Mouse (Mus musculus) limb, embryonic 15.5 days (tissue): ENCODE measurements around the gene Magi2. TPM values are rescaled to one million over a fixed set of nuclear protein-coding genes. Genes with fewer than 3 reads are reported as not detected.

Source experiments
- ATAC-seq: fragments of 200-750 bp; cut with Nextera tagmentation; 2 replicates; pipeline ENCODE4 v1.8.0; 2017; ENCODE audit warnings: low read depth, moderate TSS enrichment; ENCODE audit not compliant: insufficient number of reproducible peaks, low FRiP score, low TSS enrichment
- H3K27ac ChIP-seq: fragments of 300-500 bp; sonication (generic); 2 replicates; pipeline ENCODE4 v1.5.1; 2015; ENCODE audit warnings: moderate library complexity, mild to moderate bottlenecking, inconsistent platforms
- H3K27me3 ChIP-seq: fragments of 300-500 bp; sonication (generic); 2 replicates; pipeline ENCODE4 v1.6.1; 2015; ENCODE audit warnings: inconsistent platforms
- H3K36me3 ChIP-seq: fragments of 300-500 bp; sonication (generic); 2 replicates; pipeline ENCODE4 v1.6.1; 2015; ENCODE audit warnings: inconsistent platforms
- H3K4me1 ChIP-seq: fragments of 300-500 bp; sonication (generic); 2 replicates; pipeline ENCODE4 v1.6.1; 2015; ENCODE audit warnings: inconsistent platforms
- H3K4me2 ChIP-seq: fragments of 300-500 bp; sonication (generic); 2 replicates; pipeline ENCODE4 v1.6.1; 2015; ENCODE audit warnings: mild to moderate bottlenecking, inconsistent platforms
- H3K4me3 ChIP-seq: fragments of 300-500 bp; sonication (generic); 2 replicates; pipeline ENCODE4 v1.5.1; 2015; ENCODE audit warnings: mild to moderate bottlenecking, inconsistent platforms
- H3K9ac ChIP-seq: fragments of 300-500 bp; sonication (generic); 2 replicates; pipeline ENCODE4 v1.6.1; 2015; ENCODE audit warnings: inconsistent platforms
- H3K9me3 ChIP-seq: fragments of 300-500 bp; sonication (generic); 2 replicates; pipeline ENCODE4 v1.6.1; 2016; ENCODE audit warnings: inconsistent platforms
- WGBS: fragments of 180-500 bp; shearing (Covaris S2); methylation state at CpG from one replicate; pipeline ENCODE4 v1.1.7; 2015; 5-methylcytosine and 5-hydroxymethylcytosine counted together
- polyA plus RNA-seq: library from polyadenylated mRNA; unstranded; fragments of >200 nt; fragmentation: Nextera tagmentation; extraction: Ambion mirVana; gene quantifications from 2 replicates; pipeline ENCODE4 v1.2.1, GENCODE M21; 2015

Magi2 gene
- polyA plus RNA-seq, 1 experiment from 2014 or later: 5.3 TPM

GRCm38 (mm10) chr5:20104496-20104895, 877.7 kb downstream of the Magi2 start:
- H3K36me3 ChIP-seq: no peaks in the 10 kb centered on the region
- H3K9ac ChIP-seq: no peak overlapping the region
- H3K27ac ChIP-seq: no peak overlapping the region
- WGBS: 76% methylated on average over 3 of the region's 3 CpGs
- H3K4me1 ChIP-seq: no peaks in the 10 kb centered on the region
- H3K4me2 ChIP-seq: no peak overlapping the region
- H3K9me3 ChIP-seq: no peaks in the 10 kb centered on the region
- ATAC-seq: no peak
- H3K27me3 ChIP-seq: no peaks in the 10 kb centered on the region
- H3K4me3 ChIP-seq: no peak overlapping the region

- Histone ChIP-seq H3K4me3 (no peak overlapping the region), H3K9ac (no peak overlapping the region), H3K27me3 (no peaks in the 10 kb centered on the region), H3K4me2 (no peak overlapping the region), H3K4me1 (no peaks in the 10 kb centered on the region), H3K36me3 (no peaks in the 10 kb centered on the region), H3K9me3 (no peaks in the 10 kb centered on the region), H3K27ac (no peak overlapping the region)
- ATAC-seq: no peak
- WGBS: 77% methylated on average over 3 of the region's 3 CpGs
Observed at GRCm38 (mm10) chr5:20109496-20109895, 882.7 kb downstream of the Magi2 start.

- Histone ChIP-seq H3K4me3 (no peak overlapping the region), H3K36me3 (no peaks in the 10 kb centered on the region), H3K27ac (no peak overlapping the region), H3K27me3 (no peaks in the 10 kb centered on the region), H3K4me2 (no peak overlapping the region), H3K9ac (no peak overlapping the region), H3K4me1 (no peaks in the 10 kb centered on the region), H3K9me3 (no peaks in the 10 kb centered on the region)
- 60% methylated on average over 3 of the region's 3 CpGs for WGBS
- no peak for ATAC-seq
Observed at GRCm38 (mm10) chr5:20117156-20117555, 890.3 kb downstream of the Magi2 start.

- WGBS: 28% methylated on average over 2 of the region's 2 CpGs
- Histone ChIP-seq H3K9me3 (no peaks in the 10 kb centered on the region), H3K4me3 (no peak overlapping the region), H3K4me2 (no peak overlapping the region), H3K9ac (no peak overlapping the region), H3K36me3 (no peaks in the 10 kb centered on the region), H3K27ac (no peak overlapping the region), H3K4me1 (no peaks in the 10 kb centered on the region), H3K27me3 (no peaks in the 10 kb centered on the region)
- ATAC-seq: no peak
Observed at GRCm38 (mm10) chr5:20140235-20140634, 913.4 kb downstream of the Magi2 start.

DNA sequence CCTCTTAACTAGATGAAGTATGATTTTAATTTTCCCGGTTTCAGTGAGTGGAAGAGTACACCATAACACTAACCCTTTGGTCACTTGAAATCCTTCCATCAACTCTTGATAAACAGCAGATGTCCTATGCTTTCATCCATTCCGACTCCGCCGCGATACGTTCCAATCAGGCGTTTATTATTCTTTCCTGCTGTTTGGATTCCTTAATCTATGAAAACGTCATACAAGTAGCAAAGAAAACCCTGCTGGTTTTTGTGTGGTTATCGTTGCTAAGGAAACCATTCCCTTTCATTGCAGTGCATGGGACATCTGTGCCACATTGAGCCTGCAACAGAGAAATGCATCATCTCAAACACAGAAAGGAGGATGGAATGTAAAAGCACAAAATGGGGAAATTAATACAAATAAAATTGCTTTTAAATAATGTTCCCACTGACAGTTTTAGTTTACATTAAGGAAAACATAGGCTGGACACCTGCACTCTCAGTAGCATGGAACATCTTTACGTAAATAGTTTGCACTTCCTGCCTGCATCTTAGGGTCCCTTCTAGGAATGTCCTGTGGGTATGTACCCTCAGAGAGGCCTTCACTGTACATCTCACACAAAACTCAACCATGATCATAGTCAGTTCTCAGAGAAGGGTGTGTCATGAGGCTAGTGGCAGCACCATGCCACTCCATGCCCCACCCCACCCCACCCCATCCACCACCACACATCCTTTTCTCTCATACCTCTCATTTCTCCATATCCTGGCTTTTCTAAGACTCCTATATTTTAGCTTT, 914.0 kb downstream of the Magi2 start:
- no peak overlapping the region for H3K4me2 ChIP-seq
- H3K27me3 ChIP-seq: no peaks in the 10 kb centered on the region
- no peak overlapping the region for H3K27ac ChIP-seq
- no peak for ATAC-seq
- H3K9ac ChIP-seq: no peak overlapping the region
- no peaks in the 10 kb centered on the region for H3K36me3 ChIP-seq
- no peaks in the 10 kb centered on the region for H3K9me3 ChIP-seq
- H3K4me3 ChIP-seq: no peak overlapping the region
- no peaks in the 10 kb centered on the region for H3K4me1 ChIP-seq
- 33% methylated on average over 10 of the region's 10 CpGs for WGBS

GRCm38 (mm10) chr5:20153359-20154125, 926.7 kb downstream of the Magi2 start:
- no peak for ATAC-seq
- no peaks in the 10 kb centered on the region for H3K36me3 ChIP-seq
- H3K4me1 ChIP-seq: no peaks in the 10 kb centered on the region
- H3K27ac ChIP-seq: no peak overlapping the region
- no peaks in the 10 kb centered on the region for H3K27me3 ChIP-seq
- H3K4me2 ChIP-seq: no peak overlapping the region
- H3K4me3 ChIP-seq: no peak overlapping the region
- no peak overlapping the region for H3K9ac ChIP-seq
- WGBS: 43% methylated on average over 3 of the region's 3 CpGs
- no peaks in the 10 kb centered on the region for H3K9me3 ChIP-seq

DNA sequence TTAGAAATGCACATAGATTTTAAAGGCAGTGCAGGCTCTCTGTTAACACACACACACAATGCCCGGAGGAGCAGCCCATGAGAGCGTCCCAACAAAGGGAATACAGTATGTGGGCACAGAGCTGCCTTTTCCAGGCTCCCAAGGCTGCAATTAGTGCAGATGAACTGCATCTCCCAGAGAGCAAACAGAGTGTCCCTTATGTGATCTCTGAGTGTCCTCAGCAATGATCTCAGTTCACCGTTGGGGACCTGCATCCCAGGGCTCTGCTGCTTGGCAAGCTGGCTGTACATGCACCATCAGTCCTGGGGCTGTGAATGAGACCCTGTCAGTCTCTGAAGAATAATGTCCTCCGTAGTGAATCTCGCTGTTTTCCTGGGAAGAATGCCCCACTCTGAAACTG, 969.9 kb downstream of the Magi2 start:
- 66% methylated on average over 5 of the region's 5 CpGs for WGBS
- no peaks in the 10 kb centered on the region for H3K27me3 ChIP-seq
- no peak for ATAC-seq

GRCm38 (mm10) chr5:20197395-20197794, 970.6 kb downstream of the Magi2 start:
- Histone ChIP-seq H3K4me3 (no peak overlapping the region), H3K4me2 (no peak overlapping the region), H3K9ac (no peak overlapping the region), H3K27ac (no peak overlapping the region), H3K4me1 (no peaks in the 10 kb centered on the region), H3K36me3 (no peaks in the 10 kb centered on the region), H3K27me3 (no peaks in the 10 kb centered on the region), H3K9me3 (no peaks in the 10 kb centered on the region)
- 82% methylated on average over 9 of the region's 9 CpGs for WGBS
- no peak for ATAC-seq

More for the DNA sequence above, 969.9 kb downstream of the Magi2 start:
- no peaks in the 10 kb centered on the region for H3K4me1 ChIP-seq
- H3K9ac ChIP-seq: no peak overlapping the region
- no peak overlapping the region for H3K4me2 ChIP-seq
- no peak overlapping the region for H3K27ac ChIP-seq
- no peaks in the 10 kb centered on the region for H3K9me3 ChIP-seq
- H3K36me3 ChIP-seq: no peaks in the 10 kb centered on the region
- no peak overlapping the region for H3K4me3 ChIP-seq

GRCm38 (mm10) chr5:20201348-20201747, 974.5 kb downstream of the Magi2 start:
- H3K27me3 ChIP-seq: no peaks in the 10 kb centered on the region
- no peak overlapping the region for H3K27ac ChIP-seq
- no peak overlapping the region for H3K4me3 ChIP-seq
- WGBS: 47% methylated on average over 1 of the region's 1 CpGs
- H3K36me3 ChIP-seq: no peaks in the 10 kb centered on the region
- H3K9me3 ChIP-seq: no peaks in the 10 kb centered on the region
- H3K9ac ChIP-seq: no peak overlapping the region
- ATAC-seq: no peak
- H3K4me1 ChIP-seq: no peaks in the 10 kb centered on the region
- H3K4me2 ChIP-seq: no peak overlapping the region

- no peak for ATAC-seq
- no peak overlapping the region for H3K4me3 ChIP-seq
- no peaks in the 10 kb centered on the region for H3K36me3 ChIP-seq
- H3K27me3 ChIP-seq: no peaks in the 10 kb centered on the region
- H3K4me1 ChIP-seq: no peaks in the 10 kb centered on the region
- H3K27ac ChIP-seq: no peak overlapping the region
- H3K9ac ChIP-seq: no peak overlapping the region
- H3K4me2 ChIP-seq: no peak overlapping the region
- 89% methylated on average over 2 of the region's 2 CpGs for WGBS
- H3K9me3 ChIP-seq: no peaks in the 10 kb centered on the region
Observed at GRCm38 (mm10) chr5:20208110-20208509, 981.3 kb downstream of the Magi2 start.

DNA sequence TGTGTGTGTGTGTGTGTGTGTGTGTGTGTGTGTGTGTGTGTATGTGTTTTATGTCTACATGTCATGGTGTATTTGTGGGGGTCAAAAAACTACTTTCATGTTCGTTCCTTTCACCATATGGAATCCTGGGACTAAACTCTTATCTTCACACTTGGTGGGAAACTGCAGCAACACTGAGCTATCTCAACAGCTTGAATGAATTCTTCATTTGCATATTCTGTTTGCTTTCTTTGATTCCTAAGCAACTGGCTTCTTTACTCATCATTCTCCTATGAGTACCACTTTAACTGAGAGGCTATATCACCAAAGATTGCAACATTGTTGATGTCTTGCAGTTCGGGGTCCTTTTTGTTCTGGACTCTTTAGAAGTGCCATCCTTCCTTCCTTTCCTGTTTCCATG, 986.5 kb downstream of the Magi2 start:
- Histone ChIP-seq H3K27me3 (no peaks in the 10 kb centered on the region), H3K4me2 (no peak overlapping the region), H3K4me1 (no peaks in the 10 kb centered on the region), H3K9ac (no peak overlapping the region), H3K9me3 (no peaks in the 10 kb centered on the region), H3K4me3 (no peak overlapping the region), H3K36me3 (no peaks in the 10 kb centered on the region), H3K27ac (no peak overlapping the region)
- 76% methylated on average over 2 of the region's 2 CpGs for whole genome bisulfite sequencing
- ATAC-seq: no peak

- Histone ChIP-seq H3K9ac (no peak overlapping the region), H3K27ac (no peak overlapping the region), H3K27me3 (no peaks in the 10 kb centered on the region), H3K4me1 (no peaks in the 10 kb centered on the region), H3K4me2 (no peak overlapping the region), H3K4me3 (no peak overlapping the region), H3K36me3 (no peaks in the 10 kb centered on the region), H3K9me3 (no peaks in the 10 kb centered on the region)
- 85% methylated on average over 6 of the region's 6 CpGs for WGBS
- ATAC-seq: no peak
Observed at GRCm38 (mm10) chr5:20226471-20227210, 999.8 kb downstream of the Magi2 start.
